Mouse (Mus musculus) kidney, adult 18-20 months (tissue): Measurements from ENCODE around the gene Krtap1-4.
"Not testable (repeated sequence)": the region's sequence is repeated elsewhere in the genome, so short reads cannot be mapped to it uniquely, and the experiment has no call there.

Source experiments
- DNase-seq: peaks from one replicate; pipeline ENCODE4 v3.0.0; 2021

Gene Krtap1-4

DNA sequence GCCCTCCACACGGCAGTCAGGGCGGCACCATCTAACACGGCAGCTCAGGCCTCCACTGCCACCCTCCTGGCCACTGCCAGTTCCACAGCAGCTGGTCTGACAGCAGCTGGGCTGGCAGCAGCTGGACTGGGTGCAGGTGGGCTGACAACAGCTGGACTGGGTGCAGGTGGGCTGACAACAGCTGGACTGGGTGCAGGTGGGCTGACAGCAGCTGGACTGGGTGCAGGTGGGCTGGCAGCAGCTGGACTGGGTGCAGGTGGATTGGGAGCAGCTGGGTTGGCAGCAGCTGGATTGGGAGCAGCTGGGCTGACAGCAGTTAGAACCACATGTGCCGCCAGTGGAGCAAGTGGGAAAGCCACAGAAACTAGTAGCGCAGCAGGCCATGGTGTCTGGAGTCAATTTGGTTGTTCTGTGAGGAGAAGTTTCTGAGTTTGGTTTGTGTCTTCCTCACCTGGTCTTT is at the start of gene Krtap1-4:
Gene Krtap1-4 (minus strand): TSS at position 410 of the 460 bp plus-strand sequence.
- no peak for DNase-seq

DNA sequence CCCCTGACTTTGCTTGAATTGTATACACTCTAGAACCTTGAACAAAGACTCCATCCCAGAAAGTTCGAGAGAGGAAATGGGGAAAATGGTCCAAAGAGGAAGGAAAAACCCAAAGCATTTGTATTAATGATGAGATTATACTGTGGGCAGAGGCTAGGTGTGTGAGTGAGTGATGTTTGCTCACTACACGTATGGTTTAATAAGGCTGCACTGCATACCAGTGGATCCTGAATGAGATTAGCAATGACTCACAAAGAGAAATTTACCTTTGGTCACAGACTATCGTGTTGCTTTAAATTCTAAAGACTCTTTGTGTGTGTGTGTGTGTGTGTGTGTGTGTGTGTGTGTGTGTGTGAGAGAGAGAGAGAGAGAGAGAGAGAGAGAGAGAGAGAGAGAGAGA is 47.4 kb upstream of the Krtap1-4 start:
- no peak for DNase-seq

DNA sequence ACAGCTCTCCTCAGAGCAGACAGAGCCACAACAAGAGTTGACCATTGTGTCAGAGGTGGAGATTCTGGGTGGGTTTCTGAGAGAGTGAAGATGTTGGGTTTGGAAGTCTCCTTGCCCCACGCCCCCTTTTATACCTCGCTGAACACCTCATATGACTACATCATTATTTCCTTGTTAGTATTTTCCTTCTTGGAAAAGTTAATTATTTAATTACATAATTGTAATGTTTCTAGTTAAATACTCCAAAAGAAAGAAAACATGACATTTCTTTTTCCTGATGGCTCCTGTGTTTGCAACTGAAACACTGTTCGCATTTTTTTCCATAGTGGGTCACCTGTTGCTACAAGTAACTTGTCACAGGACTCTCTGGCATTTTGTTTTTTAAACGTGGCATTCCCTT is 44.7 kb upstream of the Krtap1-4 start, which contains the start of gene Krtap4-1:
Gene Krtap4-1 (minus strand): TSS at position 101 of the 400 bp plus-strand sequence.
- DNase-seq: no peak

DNA sequence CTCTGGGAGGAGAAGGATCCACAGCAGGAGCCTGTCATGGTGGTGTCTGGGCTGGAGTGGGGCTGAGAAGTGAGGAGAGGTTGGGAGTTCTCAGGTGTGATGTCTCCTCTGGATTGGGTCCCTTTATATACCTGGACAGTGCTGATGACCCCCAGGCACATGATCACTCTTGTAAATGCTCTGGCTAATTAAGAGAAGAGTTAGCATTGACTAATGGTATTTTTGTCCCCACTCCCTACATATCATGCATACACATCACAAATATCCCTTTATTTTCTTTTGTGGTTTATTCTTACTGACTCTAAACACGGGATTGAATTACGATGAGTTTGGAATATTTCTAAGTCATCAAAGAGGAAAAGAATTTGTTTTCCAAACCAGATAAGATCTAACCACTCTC is 36.9 kb upstream of the Krtap1-4 start, which contains the start of gene Gm11562:
Gene Gm11562 (minus strand): TSS at position 101 of the 400 bp plus-strand sequence.
- DNase-seq: no peak

DNA sequence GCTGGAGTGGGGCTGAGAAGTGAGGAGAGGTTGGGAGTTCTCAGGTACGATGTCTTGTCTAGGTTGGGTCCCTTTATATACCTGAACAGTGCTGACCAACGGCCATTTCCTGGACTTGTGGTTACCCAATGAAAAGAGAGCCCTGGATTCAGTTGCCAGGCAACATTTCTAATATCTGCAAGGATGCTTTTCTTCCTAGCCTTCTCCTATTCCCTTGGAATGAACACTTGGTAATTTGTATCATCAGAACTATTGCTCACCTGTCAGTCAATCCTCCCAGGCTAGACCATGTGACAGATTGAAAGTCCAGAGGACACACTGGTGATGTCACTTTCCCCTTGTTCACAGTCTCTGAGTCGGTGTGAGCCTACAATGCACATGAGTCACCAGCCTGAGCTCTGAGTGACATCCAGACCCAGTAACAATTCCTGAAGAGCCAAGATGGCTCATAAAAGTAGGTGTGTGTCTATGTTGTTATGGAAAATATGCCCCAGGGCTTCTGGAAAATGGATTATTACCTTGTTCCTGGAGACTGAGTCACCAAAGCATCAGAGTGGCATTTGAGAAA is 31.4 kb upstream of the Krtap1-4 start, which contains the start of gene Krtap2-4:
Gene Krtap2-4 (minus strand): TSS at position 51 of the 568 bp plus-strand sequence.
- no peak for DNase-seq

DNA sequence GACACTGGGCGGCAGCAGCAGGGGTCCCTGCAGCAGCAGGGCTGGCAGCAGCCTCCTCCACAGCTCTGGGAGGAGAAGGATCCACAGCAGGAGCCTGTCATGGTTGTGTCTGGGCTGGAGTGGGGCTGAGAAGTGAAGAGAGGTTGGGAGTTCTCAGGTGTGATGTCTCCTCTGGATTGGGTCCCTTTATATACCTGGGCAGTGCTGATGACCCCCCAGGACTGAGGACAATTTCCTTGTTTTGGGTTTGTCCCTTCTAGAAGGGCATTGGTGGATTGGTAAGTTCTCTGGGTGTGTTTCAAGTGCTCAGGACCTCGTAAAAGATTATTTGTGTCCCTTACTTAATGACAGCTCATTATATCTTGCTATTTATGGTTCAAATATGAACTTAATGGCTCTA is 26.6 kb upstream of the Krtap1-4 start, which contains the start of gene Gm11937:
Gene Gm11937 (minus strand): TSS at position 101 of the 400 bp plus-strand sequence.
- DNase-seq: not testable (repeated sequence)

DNA sequence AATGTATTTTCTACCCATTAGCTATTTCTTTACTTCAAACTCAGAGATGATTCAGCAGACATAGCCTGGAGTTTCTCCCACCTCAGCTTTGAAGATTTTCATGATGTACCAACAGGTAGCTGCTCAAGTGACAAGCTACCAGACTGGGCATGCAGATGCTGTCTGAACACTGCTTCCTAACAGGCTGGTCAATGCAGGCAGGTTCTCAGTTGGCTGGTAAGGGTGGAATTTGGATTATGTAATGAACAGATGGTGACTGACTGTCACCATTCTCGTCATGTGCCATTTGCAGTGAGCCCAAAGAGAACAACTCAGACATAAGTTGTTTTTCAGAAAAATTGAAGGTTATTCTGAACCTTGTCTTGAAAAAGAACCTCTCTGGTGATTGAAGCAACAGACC is 25.7 kb upstream of the Krtap1-4 start:
- no peak for DNase-seq

DNA sequence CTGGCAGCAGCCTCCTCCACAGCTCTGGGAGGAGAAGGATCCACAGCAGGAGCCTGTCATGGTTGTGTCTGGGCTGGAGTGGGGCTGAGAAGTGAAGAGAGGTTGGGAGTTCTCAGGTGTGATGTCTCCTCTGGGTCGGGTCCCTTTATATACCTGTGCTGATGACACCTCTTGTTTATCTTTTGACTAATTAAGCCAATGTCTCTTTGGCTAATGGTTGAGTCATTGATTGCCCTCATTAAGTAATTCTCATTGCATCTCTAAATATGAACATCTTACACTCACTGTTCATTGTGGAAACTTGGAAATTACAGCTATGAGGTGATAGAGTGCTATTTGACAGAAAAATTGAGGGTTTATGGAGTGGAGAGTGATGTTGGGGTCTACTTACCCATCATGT is 19.8 kb upstream of the Krtap1-4 start, which contains the start of gene Gm11938:
Gene Gm11938 (minus strand): TSS at position 101 of the 400 bp plus-strand sequence.
- not testable (repeated sequence) for DNase-seq

DNA sequence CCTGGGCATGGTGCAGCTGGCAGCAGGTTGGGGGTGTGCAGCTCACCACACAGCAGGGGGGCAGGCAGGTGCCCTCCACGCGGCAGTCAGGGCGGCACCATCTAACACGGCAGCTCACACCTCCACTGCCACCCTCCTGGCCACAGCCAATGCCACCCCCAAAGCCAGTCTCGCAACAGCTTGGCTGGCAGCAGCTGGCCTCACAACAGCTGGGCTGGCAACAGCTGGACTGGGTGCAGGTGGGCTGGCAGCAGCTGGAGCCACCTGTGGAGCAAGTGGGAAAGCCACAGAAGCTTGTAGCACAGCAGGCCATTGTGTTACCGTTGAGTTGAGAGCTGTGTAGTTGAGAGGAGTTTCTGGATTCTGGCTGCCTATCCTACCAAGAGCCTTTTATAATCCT is 14.3 kb upstream of the Krtap1-4 start, which contains the start of gene Krtap9-3:
Gene Krtap9-3 (minus strand): TSS at position 364 of the 400 bp plus-strand sequence.
- DNase-seq: not testable (repeated sequence)

DNA sequence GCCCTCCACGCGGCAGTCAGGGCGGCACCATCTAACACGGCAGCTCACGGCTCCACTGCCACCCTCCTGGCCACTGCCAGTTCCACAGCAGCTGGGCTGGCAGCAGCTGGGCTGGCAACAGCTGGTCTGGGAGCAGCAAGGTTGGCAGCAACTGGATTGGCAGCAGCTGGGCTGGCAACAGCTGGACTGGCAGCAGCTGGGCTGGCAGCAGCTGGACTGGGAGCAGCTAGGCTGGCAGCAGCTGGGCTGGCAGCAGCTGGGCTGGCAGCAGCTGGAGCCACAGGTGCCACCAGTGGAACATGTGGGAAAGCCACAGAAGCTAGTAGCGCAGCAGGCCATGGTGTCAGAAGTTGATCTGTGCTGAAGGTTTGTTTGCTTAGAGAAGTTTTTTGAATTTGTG is 7.5 kb upstream of the Krtap1-4 start, which contains the start of gene Krtap1-3:
Gene Krtap1-3 (minus strand): TSS at position 359 of the 400 bp plus-strand sequence.
- no peak for DNase-seq

DNA sequence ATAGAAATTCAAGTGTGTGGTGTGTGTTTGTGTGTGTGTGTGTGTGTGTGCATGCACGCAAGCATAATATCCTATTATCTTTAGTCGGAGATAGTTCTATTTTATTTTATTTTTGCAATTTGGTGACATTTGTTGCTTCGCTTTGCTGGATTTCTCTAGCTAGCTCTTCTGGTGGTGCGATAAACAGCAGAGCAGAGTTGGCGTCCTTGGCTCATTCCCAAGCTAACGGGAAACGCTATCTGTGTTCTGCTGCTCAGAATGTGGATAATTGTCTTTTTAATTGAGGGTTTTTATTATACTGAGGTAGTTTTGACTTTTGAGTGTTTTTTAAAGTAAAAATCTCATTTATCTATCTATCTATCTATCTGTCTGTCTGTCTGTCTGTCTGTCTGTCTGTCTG is 1.6 kb upstream of the Krtap1-4 start:
- DNase-seq: no peak

DNA sequence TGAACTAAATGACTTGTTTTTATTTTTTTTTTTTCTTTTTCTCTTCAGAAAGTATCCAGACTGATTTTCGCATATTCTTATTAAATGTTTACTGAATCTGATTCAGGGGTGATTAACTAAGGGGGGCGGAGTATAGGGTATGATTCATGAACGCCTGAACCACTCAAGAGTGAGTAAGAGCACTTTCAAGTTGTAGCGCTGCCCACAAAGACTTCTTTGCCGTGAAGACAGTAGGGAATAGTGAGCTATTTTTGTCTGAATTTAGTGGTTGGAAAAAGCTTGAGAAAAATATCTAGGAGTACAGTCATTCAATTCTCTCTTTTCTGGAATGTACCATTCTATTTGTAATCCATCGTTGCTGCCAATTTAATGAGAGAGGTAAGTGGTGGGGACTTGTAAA is 1.9 kb downstream of the Krtap1-4 start:
- no peak for DNase-seq

DNA sequence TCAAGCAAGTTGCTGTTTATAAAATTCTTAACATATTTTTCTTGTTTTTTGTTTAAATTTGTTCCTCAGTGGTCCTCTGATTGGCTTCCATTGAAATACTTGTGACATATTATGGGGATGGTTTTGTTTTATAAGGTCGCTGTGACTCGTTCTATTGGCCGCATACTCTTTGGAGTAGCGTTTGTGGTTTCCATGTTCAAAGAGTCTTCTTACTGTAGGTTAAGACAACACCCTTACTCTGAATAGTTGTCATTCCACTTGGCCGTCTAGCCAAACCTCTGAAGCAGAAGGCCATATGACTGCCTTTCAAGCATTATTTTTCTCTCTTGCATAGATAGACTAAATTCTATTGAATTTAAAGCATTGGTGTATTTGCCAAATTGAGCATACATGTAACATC is 2.4 kb downstream of the Krtap1-4 start:
- DNase-seq: no peak

DNA sequence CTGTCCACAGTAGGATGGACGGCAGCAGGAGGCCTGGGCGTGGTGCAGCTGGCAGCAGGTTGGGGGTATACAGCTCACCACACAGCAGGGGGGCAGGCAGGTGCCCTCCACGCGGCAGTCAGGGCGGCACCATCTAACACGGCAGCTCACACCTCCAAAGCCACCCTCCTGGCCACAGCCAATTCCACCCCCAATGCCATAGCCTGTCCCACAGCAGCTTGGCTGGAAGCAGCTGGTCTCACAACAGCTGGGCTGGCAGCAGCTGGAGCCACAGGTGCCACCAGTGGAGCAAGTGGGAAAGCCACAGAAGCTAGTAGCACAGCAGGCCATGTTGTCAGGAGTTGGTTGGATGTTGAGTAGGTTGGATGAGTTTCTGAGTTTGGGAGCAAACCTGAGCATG is 2.8 kb downstream of the Krtap1-4 start, which contains the start of gene Krtap1-5:
Gene Krtap1-5 (minus strand): TSS at position 381 of the 400 bp plus-strand sequence.
- DNase-seq: no peak

DNA sequence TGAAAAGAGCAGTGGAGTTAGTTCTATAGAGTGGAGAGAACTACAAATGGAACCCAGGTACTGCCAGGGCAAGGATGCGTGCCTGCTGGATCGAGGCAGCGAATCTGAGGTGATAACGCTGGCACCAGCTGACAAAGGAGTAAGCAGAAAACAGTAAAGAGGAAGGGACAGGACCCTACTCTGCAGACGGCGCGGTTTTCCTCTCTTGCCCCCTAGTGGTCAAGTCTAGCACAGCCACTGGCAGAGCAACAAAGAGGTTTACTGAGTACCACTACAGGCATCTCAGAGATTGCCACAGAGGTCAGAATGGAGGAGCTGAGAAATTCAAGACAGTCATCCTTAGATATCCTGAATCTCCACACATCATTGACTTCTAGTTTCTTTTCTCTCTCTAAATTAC is 9.3 kb downstream of the Krtap1-4 start:
- peak; percentile 72 for DNase-seq

DNA sequence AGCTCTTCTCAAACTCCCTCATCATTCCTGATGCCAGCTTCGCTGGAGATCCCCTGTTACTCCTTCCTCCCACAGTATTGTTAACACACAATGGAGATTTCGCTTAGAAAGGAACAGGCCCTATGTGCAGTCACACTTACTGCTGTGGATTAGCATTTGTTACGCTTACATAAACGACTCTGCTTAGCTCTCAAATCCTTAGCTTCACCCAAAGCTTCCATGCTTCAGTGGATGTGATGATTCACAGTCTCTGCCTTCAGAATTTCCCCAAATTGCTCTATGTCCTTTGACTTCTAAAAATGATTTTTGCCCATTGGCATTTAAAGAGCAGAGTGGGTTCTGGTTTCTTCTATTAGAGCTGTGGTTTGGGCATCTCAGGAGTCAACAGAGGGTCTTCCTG is 10.3 kb downstream of the Krtap1-4 start:
- DNase-seq: no peak

DNA sequence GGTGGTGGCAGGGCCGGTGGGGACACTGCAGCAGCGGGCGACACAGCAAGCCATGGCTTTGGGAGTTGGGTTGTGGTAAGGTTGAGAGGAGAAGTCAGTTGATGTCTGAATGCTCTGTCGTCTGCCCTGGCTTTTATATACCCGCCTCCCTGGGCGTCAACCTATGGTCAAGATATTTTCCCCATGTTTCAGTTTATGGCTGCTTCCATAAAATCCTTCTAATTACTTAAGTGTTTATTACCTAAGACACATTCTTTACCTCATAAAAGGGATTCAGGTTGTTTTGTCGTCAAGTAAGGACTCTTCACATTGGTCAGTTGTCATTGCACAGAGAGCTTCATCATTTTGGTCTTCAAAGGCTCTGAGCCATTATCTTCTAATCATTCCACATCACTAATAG is 16.9 kb downstream of the Krtap1-4 start, which contains the start of gene Krtap3-1:
Gene Krtap3-1 (minus strand): TSS at position 101 of the 400 bp plus-strand sequence.
- DNase-seq: no peak

DNA sequence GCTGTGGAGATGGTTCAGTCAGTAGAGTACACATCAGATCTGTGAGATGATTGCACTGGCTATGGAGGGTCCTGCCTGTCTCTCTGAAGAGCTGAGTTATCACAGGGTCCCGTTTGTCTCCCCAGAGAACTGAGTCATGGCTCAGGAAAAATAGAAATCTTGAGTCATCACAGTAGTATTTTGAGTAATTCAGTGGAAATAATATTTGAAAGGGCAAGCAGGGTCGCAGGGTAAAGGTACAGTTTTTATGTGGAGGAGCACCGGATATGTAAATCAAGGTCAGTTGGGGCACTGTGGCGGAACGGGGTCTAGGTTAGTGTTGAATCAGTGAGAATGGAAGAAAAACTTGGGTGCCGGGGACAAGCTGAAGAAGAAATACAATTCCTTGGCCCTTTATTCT is 20.9 kb downstream of the Krtap1-4 start:
- no peak for DNase-seq

DNA sequence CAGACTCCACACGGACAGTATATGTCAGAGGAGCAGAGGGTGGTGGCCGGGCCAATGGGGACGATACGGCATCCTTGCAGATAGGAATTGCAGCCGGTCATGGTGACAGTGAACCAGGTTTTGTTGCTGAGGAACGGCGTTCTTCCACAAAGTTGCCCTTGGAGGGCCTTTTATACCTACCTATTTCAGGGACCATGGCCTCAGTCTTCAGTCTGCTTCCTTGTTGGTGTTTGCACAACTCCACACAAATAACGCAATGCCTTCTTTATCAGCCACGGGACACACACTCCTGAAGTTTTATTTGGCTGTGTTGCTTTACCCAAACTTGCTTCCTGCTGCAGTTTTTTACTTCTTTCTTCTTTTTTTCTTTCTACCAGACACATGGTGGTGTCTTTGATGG is 24.1 kb downstream of the Krtap1-4 start, which contains the start of gene Gm11939:
Gene Gm11939 (minus strand): TSS at position 101 of the 400 bp plus-strand sequence.
- no peak for DNase-seq

DNA sequence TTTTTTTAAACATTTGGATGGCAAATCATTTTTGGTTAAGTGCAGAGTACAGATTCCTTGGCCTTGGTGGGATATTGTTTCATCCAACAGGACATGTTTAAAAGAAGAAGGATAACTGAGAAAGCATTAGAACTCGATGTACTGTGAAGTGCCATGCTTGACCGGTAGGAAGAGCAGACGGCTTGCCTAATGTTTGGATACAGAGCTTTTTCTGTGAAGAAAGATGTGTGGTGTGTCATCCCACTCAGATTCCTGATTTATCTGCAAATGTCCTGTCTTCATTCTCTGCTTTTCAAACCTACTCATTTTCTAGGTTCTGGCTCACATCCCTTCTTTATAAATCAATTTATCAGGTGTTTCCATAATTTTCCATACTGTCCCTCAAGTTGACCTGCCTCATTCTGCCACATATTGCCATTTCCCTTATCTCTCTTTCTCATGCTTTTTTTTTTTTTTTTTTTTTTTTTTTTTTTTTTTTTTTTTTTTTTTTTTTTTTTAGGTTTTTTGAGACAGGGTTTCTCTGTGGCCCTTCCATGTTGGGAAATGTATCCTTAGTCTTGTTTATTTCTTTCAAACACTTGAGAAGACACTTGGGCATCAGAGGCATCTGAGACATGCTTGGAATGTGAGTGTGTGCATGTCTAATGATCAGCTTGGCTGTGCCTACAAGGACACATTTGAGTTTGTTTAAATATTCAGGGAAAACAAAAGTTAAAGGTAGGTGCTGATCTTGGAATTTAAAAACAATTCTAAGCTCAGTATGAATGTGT is 25.3 kb downstream of the Krtap1-4 start:
- no peak for DNase-seq

DNA sequence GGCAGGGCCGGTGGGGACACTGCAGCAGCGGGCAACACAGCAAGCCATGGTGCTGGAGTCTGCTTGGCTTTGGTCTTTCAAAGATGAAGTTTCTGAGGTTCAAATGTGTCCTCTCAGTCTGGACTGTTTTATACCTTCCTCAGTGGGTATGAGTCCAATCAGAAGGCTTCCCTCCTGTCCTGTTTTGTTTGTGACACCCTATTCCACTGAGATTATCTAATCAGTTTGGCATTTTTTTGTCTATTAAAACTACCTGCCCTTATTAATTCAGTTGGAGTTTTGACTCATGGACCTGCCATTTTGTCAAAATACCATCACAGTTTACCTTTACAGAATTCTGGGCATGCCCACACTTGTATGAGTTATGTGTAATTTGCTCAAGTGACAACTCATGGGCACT is 26.7 kb downstream of the Krtap1-4 start, which contains the start of gene Krtap3-2:
Gene Krtap3-2 (minus strand): TSS at position 101 of the 400 bp plus-strand sequence.
- DNase-seq: no peak

DNA sequence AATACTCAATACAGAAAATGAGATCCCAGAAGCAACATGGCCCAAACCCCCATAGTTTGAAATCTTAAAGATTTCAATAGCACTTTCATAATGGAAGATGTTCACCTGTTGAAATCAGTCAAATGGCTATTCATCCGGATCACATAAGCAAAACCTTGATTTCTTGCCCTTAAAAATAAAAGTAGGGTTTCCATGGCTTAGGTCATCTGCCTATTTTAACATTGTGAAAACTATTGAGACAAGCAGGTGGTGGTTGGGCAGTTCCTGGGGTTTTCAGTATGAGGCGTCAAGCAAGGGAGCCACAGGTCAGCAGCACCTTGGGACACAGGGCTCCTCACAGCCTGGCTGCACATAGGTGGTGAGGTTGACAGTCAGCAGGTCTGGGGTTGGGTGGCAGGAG is 27.3 kb downstream of the Krtap1-4 start:
- DNase-seq: no peak

DNA sequence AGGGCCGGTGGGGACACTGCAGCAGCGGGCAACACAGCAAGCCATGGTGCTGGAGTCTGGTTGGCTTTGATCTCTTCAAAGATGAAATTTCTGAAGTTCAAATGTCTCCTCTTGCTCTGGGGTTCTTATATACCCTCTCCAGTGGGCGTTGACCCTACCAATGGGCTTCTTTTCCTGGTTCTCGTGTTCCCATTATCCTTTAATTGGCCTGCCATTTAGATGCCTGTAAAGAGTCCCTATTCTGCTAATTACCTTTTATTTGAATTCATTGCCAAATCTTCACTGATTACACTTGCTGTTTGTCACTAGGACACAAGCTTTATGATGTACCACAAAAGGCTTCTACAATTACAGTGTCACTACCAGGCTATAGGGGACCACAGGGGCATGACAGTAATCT is 32.7 kb downstream of the Krtap1-4 start, which contains the start of gene Krtap3-3:
Gene Krtap3-3 (minus strand): TSS at position 101 of the 400 bp plus-strand sequence.
- DNase-seq: no peak
